Mouse (Mus musculus) B cell, adult 2 months (primary cell): ENCODE results near the gene Rwdd1.
A peak's percentile ranks its signal among the peaks of the same experiment; 100 is the strongest.
"Not testable (repeated sequence)": the region's sequence is repeated elsewhere in the genome, so short reads cannot be mapped to it uniquely, and the experiment has no call there.

ENCODE experiments used
- DNase-seq, 2 experiments: peaks; one replicate each; pipeline ENCODE4 v3.0.0; 2022

The Rwdd1 gene

GRCm38 (mm10) chr10:34019302-34020075 lies at the start of gene Rwdd1:
Rwdd1 (minus strand) TSS chr10:34019624.
- peak; percentile 95 to 97 for DNase-seq

GRCm38 (mm10) chr10:34066591-34066990 lies 47.2 kb upstream of the Rwdd1 start:
- no peak for DNase-seq

GRCm38 (mm10) chr10:34053987-34054386 lies 34.6 kb upstream of the Rwdd1 start:
- DNase-seq: no peak

- DNase-seq: no peak
These were observed 24.8 kb upstream of the Rwdd1 start, which contains the start of gene Calhm4 for GRCm38 (mm10) chr10:34044210-34044609. Calhm4 (minus strand) TSS chr10:34044310.

GRCm38 (mm10) chr10:34037401-34037800 lies 18.0 kb upstream of the Rwdd1 start, which contains the start of gene Trappc3l:
Trappc3l (plus strand) TSS chr10:34037597.
- no peak for DNase-seq

GRCm38 (mm10) chr10:34036587-34036986 lies 17.2 kb upstream of the Rwdd1 start:
- DNase-seq: peak in 1 of 2 experiments; percentile 20

GRCm38 (mm10) chr10:34033630-34034305 lies 14.3 kb upstream of the Rwdd1 start:
- DNase-seq: peak; percentile 69 to 71

- DNase-seq: no peak
These were observed 10.9 kb upstream of the Rwdd1 start for GRCm38 (mm10) chr10:34030322-34030721.

GRCm38 (mm10) chr10:34018746-34019301 lies 600 bp downstream of the Rwdd1 start:
- peak in 1 of 2 experiments; percentile 7 for DNase-seq

- DNase-seq: no peak
These were observed 6.2 kb downstream of the Rwdd1 start for GRCm38 (mm10) chr10:34013241-34013640.

GRCm38 (mm10) chr10:34012581-34012980 lies 6.8 kb downstream of the Rwdd1 start:
- DNase-seq: no peak

- no peak for DNase-seq
These were observed 21.0 kb downstream of the Rwdd1 start for GRCm38 (mm10) chr10:33998397-33998796.

GRCm38 (mm10) chr10:33996686-33997085 lies 22.7 kb downstream of the Rwdd1 start:
- not testable (repeated sequence) for DNase-seq

- DNase-seq: peak; percentile 72 to 76
These were observed 32.7 kb downstream of the Rwdd1 start for GRCm38 (mm10) chr10:33986771-33987170.

GRCm38 (mm10) chr10:33974781-33975494 lies 44.5 kb downstream of the Rwdd1 start:
- DNase-seq: no peak

GRCm38 (mm10) chr10:33952509-33952908 lies 66.9 kb downstream of the Rwdd1 start:
- no peak for DNase-seq

- peak; percentile 87 to 90 for DNase-seq
These were observed 68.4 kb downstream of the Rwdd1 start, which contains the start of gene Zup1 for GRCm38 (mm10) chr10:33950803-33951583. Zup1 (minus strand) TSS chr10:33951269.
